Mouse (Mus musculus) ovary, postnatal 10 days (tissue): ENCODE measurements around the gene Abca13.
"Not testable (repeated sequence)": the region's sequence is repeated elsewhere in the genome, so short reads cannot be mapped to it uniquely, and the experiment has no call there.

Source experiments
- DNase-seq: peaks from one replicate; pipeline ENCODE4 v3.0.0; 2022; ENCODE audit warnings: low spot score

The Abca13 gene

DNA sequence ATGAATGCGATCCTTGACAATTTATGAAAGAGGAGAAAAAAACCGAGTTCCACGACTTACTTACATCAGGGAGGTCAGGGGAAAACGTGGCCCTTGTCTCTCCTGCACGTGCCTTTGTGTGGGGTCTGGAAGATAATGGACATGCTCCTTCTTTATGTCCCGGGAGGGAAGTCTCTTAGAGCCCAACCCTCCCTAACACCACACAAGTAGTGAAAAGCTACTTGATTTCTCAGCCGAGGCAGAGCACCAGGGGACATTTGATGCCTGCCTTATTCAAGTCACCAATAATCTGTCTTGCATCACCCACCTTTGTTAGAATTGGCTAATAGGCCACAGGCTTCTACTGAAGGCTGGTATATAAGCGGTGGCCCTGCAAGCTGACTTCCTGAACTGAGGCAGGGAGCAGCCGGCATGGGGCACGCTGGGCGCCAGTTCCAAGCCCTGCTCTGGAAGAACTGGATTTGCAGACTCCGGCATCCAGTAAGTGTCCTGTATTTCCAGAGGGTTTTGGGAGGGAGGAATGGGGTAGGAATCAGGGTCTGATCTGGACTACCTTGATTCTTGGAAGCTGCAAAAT is at the start of gene Abca13:
Gene Abca13 (plus strand): TSS at position 388 of the 577 bp plus-strand sequence.
- DNase-seq = no peak

GRCm38 (mm10) chr11:9145113-9145512 is 46.6 kb upstream of the Abca13 start:
- no peak for DNase-seq

DNA sequence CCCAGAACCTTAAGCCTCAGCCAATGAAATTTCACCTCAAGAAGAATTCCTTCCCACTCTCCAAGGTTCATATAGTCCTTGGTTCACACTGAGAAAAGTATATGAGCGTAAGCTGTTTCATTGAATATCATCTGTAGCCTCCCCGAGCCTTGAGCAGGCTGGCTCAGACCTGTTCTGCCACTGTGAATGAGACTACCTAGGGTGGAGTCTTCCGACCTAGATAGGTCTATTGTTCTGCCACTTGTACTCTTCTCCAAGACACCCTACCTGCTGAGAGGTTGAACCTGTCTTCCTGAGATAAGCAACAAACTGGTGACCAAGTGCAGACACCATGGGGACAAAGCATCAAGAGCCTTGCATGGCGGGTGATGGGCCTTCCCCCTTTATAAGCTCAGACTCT is 45.6 kb upstream of the Abca13 start:
- no peak for DNase-seq

DNA sequence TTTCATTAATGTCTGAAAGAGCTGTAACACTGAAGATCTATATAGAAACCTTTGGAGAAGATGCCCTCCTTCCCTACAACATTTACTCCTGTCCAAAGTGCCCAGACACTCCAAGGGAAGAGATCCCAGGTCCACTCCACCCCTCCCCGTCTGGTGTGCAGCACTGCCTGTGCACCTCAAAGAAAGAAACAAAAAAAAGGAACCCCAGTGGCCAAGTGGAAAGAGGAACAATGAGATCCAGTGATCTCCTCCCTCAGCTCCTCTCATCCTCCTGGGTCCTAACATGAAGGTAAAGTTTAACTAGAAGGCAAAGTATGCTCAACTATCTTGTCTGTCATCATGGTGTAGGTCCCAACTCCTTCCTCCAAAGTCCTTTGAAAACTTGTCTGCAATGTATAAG is 45.1 kb upstream of the Abca13 start:
- DNase-seq = no peak

- no peak for DNase-seq
These were observed 43.5 kb upstream of the Abca13 start for GRCm38 (mm10) chr11:9148206-9148605.

GRCm38 (mm10) chr11:9150403-9150802 is 41.3 kb upstream of the Abca13 start:
- not testable (repeated sequence) for DNase-seq

- DNase-seq = no peak
These were observed 31.8 kb upstream of the Abca13 start for GRCm38 (mm10) chr11:9159953-9160352.

GRCm38 (mm10) chr11:9167331-9167730 is 24.4 kb upstream of the Abca13 start:
- DNase-seq = no peak

DNA sequence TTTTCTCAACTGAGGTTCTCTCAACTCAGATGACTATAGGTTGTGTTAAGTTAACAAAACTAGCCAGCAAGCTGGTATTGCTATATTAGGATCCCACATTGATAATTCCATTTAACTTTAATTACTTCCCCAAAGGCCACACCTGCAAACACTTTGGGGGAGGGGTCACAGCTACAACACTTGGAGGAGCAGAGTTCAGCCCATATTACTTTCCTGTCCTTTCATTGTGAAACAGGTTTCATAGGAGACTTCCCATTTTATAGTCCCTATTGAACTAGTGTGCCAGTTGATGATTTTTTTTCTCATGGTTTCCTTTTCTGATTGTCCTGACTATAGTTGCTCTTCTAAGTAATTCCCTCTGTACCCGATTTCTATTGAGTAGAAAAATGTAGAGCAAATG is 10.3 kb upstream of the Abca13 start:
- DNase-seq = no peak

GRCm38 (mm10) chr11:9189471-9189870 is 2.3 kb upstream of the Abca13 start:
- DNase-seq = not testable (repeated sequence)

DNA sequence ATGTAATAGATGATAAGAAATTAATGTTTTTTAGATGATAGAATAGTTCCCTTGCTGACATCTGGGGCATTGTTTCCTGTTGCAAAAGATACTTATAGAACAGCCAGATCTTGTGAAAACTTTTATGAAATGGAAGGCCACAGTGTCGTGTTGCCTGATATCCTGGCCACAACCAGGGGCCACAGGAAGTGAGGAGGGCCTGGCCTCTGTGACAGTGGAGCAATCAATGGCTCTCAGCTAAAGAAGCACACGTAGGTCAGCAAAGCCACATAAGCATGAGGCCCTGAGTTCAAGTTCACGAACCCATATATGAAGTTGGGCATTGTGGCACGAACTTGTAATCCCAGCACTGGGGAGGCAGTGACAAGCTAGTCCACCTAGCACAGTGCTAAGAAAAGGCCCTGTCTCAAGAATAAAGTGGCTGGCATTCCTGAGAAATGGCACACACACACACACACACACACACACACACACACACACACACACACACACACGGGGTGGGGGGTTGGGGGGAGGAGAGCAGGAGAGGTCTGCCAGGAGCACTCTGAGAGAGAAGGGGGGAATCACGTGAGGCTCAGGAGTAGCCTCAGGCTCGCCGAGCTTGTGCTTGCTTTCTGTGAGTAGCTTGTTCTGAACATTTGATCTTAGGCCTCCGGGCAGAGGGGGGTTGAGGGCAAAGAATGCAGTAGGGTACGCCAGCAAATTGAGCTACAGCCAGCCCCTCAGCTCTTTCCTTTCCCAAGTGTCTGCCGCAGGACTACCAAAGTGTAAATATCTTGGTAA is 779 bp upstream of the Abca13 start:
- DNase-seq = no peak

DNA sequence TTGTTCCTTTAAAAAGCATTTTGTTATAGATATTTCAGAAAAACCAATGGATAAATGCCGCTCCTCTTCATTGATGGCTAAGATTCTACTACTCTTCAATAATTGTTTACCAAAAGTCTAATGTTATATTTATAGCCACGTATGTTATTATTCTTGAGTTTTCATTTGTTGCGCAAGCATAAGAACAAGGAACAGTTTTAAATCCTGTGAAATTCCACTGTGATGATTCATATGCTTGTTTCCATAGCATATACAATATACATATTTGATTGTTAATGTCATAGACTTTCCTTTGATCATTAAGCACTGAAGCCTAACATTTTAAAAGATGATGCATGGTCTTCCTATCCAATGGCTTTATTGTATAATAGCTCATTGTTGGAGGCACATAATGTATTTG is 3.1 kb downstream of the Abca13 start:
- DNase-seq = no peak

- no peak for DNase-seq
These were observed 8.1 kb downstream of the Abca13 start for GRCm38 (mm10) chr11:9199868-9200267.

GRCm38 (mm10) chr11:9210707-9211106 is 19.0 kb downstream of the Abca13 start:
- no peak for DNase-seq

DNA sequence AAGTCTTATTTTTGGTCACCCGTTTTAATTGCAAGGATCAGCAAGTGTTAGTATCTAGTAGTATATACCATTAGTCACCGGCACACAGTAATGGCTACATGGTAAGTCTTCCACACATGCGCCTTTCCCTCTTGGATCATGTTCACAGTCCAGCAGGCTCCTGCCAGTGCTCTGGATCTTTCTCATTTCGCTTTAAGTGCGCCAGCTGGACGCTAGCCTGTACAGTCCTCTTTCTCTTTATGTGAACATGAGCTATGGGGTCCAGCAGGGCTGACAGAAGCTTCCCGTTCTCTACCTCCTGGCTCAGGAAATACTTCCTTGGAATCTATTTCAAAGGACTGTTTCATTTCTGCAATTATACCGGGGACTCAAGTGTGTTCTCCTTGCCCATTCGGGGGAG is 21.8 kb downstream of the Abca13 start:
- DNase-seq = no peak

GRCm38 (mm10) chr11:9216252-9216651 is 24.5 kb downstream of the Abca13 start:
- no peak for DNase-seq

- DNase-seq = no peak
These were observed 28.8 kb downstream of the Abca13 start for GRCm38 (mm10) chr11:9220501-9220900.

GRCm38 (mm10) chr11:9221646-9222045 is 29.9 kb downstream of the Abca13 start:
- no peak for DNase-seq

DNA sequence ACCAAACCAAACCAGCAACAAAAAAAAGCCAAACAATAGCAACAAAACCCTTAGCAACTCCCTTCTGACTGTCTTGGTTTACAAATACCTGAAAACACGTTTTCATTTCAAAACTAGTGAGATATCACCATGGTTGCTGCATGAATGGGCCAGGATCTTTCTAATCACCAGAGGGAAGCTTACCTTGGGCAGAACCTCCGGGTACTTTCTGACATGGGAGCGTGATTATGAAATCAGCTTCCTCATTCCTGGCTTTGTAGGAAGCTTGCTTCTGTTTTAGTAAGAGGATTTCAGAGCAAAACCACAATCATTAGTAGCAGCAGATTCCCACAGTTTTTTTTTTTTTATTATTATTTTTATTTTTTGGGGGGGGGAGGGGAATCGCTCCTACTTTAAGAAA is 34.7 kb downstream of the Abca13 start:
- no peak for DNase-seq

DNA sequence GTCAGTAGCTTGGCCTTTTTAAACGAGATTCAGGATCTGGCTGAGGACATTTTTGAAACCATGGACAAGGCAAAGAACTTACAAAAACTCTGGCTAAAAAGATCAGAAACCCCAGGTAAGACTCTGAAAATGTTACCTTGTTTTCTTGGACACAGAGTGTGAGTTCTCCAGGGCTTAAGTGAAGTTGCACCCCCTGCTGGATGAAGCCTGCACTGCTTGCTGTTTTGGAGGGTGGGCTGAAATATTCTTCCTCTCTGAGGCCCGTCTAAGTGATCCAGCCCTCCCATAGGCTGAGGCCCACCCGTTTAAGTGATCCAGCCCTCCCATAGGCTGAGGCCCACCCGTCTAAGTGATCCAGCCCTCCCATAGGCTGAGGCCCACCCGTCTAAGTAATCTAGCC is 57.9 kb downstream of the Abca13 start:
- not testable (repeated sequence) for DNase-seq

DNA sequence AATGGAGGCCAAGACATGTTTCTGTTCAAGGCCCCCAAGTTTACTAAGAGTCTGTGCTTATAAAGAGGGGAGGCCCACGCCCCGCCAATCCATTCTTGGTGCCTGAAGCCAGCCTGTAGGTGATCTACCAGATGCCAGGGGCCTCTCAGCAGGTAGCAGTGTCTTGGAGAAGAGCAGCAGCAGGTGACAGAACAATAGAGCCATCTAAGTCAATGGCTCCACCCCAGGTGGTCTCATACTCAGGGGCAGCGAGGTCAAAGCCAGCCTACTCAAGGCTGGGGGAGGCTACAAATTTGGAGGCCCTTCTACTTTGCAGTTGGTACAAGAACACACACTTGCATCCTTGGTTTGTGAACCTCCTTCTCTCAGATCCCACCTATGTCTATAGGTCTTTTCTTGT is 71.3 kb downstream of the Abca13 start:
- DNase-seq = not testable (repeated sequence)

GRCm38 (mm10) chr11:9269090-9269489 is 77.3 kb downstream of the Abca13 start:
- no peak for DNase-seq

DNA sequence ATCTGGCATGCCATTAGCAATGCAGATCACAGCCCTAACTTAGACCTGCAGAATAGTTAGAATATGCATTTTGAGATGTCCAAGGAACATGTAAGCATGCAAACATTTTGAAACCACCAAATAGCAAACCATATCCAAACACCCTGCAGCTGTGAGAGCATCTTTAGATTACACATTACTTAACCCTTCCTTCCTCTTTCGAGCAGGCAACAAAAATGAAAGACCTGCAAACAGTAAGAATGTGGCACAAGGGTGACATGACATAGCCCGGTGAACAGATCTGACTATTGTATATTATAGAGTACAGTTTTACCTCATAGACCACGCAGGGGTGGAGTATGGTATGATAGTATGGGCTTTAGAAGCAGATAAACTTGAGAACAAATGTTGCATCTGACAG is 93.5 kb downstream of the Abca13 start:
- no peak for DNase-seq

- DNase-seq = no peak
These were observed 94.0 kb downstream of the Abca13 start for GRCm38 (mm10) chr11:9285759-9286158.
